Mouse (Mus musculus) megakaryocyte-erythroid progenitor cell, adult 5-6 weeks (primary cell): ENCODE measurements at regions not wholly inside any gene's neighbourhood (a gene's known extent, or its start where the extent isn't known, plus 50 kb on each side); places are given as distances from the start of the nearest gene placed in this dataset.
"Not testable (repeated sequence)": the region's sequence is repeated elsewhere in the genome, so short reads cannot be mapped to it uniquely, and the experiment has no call there.

Experiments used
- ATAC-seq: replicated peaks from 2 replicates; pipeline ENCODE4 v1.8.0; 2016; ENCODE audit warnings: mild to moderate bottlenecking, inconsistent platforms; ENCODE audit not compliant: severe bottlenecking, poor library complexity, low FRiP score, low TSS enrichment

DNA sequence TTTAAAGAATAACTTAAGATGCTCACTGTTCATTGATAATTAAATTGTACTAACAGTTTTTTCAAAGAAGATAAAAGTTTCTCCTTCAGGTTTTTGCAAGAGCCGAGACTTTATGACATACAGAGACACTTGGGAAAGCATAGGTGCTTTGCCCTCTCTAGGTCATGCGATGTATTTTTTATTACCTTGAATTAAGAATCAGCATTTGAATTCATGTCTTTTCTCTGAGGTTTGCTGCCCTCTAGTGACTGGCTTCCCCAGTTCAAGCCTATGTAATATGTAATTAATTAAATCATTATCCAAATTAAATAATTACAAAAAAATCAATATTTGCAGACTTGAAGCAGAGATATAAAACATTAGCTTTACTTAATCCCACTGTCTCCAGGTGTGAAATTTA lies 174.4 kb downstream of the Fam198b start:
- peak; percentile 86 for ATAC-seq

- no peak for ATAC-seq
Observed at GRCm38 (mm10) chr3:80070726-80071125, 186.4 kb downstream of the Fam198b start.

- ATAC-seq, result peak; percentile 97
Observed at GRCm38 (mm10) chr3:80079801-80080418, 195.6 kb downstream of the Fam198b start.

- ATAC-seq, result no peak
Observed at GRCm38 (mm10) chr3:80081210-80081609, 196.9 kb downstream of the Fam198b start.

GRCm38 (mm10) chr3:80082780-80083519 lies 198.6 kb downstream of the Fam198b start:
- ATAC-seq, result no peak

GRCm38 (mm10) chr3:80084168-80084567 lies 199.8 kb downstream of the Fam198b start:
- no peak for ATAC-seq

- no peak for ATAC-seq
Observed at GRCm38 (mm10) chr3:80099625-80100024, 215.3 kb downstream of the Fam198b start.

- ATAC-seq, result no peak
Observed at GRCm38 (mm10) chr3:80120177-80120736, 235.9 kb downstream of the Fam198b start.

- no peak for ATAC-seq
Observed at GRCm38 (mm10) chr3:80123666-80124065, 239.3 kb downstream of the Fam198b start.

- ATAC-seq, result no peak
Observed at GRCm38 (mm10) chr3:80124621-80125020, 240.3 kb downstream of the Fam198b start.

DNA sequence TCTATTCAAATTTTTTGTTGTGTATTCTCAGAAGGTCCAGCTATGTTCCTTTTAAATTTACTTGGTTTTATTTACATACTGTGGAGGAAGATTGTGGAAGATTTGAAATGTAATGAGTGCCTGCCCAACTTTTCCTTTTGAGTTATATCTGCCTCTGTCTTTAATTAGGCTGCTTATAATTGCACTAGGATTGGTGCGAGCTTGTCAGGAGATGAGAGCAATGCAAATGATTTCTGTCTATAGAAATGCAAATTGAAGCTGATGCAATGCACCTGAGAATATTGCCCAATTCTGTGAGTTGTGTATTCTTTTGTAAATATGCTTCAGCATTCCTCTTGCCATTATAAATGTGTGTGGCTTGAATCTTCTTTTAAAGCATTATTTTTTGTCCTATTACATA lies 257.4 kb downstream of the Fam198b start:
- ATAC-seq, result no peak

DNA sequence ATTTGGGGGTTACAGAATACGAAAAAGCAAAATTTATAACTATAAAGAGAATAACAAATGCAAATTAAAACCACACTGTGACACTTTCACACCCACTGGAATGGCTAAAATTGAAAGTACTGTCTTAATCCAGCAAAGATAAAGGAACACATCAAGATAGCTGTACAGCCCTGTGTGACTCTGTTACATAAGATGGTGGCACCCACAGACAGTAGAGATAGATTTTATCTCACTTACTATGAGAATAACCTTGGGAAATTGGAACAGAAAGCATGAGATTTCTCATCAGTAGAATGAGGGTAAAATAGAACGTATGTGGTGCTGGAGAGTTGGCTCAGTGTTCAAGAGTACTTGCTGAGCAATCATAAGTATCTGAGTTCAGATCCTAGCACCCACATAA lies 276.1 kb downstream of the Fam198b start:
- no peak for ATAC-seq

DNA sequence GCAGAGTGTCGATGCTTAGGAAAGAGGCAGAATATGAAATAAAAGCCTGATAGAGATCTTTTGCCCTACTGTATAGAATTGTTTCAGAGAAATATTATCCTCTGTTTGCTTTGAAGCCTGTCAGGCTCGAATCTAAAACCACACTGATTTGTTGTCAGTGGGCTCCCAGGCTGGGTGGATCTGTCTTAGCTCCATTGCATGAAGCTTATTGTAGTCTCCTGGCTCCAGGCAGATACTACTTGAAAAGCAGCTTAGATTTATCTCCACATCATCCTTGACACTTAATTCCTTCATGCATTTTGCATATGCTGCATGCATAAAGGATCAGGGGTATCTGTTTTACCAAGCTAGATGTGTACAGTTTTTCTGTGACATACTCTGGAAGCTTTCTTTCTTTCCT lies 297.4 kb downstream of the Fam198b start:
- ATAC-seq, result no peak

GRCm38 (mm10) chr3:80182161-80182560 lies 297.8 kb downstream of the Fam198b start:
- not testable (repeated sequence) for ATAC-seq

DNA sequence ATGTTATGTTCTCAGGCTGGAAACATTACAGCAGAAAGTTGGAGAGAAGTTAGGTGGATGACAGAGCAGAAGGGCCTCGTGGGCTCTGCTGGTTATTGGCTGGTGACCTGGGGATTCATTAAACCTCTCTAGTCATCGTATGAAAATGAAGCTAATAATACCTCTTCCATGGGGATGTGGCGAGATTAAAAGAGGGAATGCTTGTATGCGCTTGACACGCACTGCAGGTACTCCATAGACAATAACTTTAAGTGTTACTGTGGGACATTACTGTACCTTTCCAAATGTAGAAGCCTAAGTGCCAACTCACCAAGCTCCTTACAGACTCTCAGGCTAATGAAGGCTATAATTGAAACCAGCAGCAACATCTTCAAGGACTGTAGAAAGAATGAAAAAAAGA lies 303.1 kb downstream of the Fam198b start:
- ATAC-seq, result no peak

DNA sequence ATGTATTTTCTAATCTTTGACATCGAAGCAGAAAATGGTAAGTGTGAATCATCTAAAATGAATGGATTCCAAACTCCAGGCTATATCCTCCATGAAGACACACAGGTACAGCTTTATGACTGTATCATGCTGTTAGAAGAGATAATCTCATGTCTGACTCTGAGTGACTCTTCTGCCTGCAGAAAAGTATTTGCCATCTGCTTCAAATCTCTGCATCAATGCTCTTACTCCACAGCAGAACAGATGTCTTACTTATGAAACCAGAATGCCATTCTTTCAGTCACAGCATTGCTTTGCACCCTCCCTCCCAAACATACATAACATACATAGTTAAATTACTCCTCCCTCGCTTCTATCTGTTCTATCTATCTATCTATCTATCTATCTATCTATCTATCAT lies 316.6 kb downstream of the Fam198b start:
- no peak for ATAC-seq

DNA sequence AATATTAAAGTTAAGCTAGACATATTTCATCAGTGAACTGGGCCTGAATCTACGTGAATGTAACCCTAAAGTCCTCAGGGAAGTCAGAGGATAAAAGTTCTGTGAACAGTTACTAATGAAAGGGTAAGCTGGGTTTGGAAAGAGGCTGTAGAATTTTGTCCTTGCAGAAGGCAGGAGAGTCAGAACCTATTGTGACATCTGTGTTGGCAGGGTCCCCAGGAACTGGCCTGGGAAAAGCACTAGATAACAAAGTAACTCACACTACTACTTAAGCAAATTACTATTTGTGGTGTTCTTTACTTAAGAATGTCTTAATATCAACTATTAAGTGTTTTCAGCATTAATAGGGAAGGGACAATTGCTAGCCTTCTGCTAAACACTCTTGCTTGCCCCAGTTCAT lies 320.5 kb downstream of the Fam198b start:
- no peak for ATAC-seq

- no peak for ATAC-seq
Observed at GRCm38 (mm10) chr3:80205351-80205750, 321.0 kb downstream of the Fam198b start.

GRCm38 (mm10) chr3:80207022-80207421 lies 322.7 kb downstream of the Fam198b start:
- ATAC-seq, result no peak

DNA sequence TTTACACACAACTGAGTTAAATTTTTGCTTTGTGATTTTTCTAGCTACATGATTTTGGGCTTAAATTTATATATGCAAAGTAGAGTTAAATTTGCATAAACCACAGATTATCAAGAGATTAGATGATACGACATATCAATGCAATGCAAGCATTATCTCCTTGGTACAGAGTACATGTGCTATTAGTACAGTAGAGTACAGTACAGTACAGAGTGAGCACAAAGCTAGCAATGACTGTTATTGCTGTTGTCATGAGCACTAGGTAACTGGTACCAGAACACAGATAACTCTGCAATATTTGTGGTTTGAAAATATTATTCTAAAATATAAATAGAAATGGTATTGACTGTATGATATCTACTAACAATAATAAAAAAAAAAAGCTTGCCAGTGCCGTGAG lies 323.7 kb downstream of the Fam198b start:
- ATAC-seq, result no peak

DNA sequence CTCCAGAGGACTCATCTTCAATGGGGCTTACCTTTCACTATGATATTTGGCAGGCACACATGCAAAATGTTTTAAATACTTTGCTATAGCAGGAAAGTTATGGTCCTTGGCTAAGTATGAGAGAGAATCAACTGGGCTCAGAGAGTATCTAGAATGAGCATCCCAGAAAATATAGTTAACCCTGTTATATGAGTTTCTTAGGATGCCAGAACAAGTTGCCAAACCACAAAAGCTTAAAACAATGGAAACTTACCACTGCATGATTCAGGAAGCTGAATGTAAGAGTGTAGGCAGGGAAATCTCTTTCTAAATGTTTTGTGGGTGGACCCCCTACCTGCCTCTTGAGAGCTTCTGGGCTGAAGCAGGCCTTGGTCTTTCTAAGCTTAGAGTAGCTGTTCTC lies 325.3 kb downstream of the Fam198b start:
- no peak for ATAC-seq
